Mouse (Mus musculus) heart, adult 8-10 months (tissue): ENCODE data around the gene Adam10. TPM values are rescaled to one million over a fixed set of nuclear protein-coding genes. Genes with fewer than 3 reads are reported as not detected.

Experiments
- DNase-seq: peaks from one replicate; pipeline ENCODE4 v3.0.0; 2022; ENCODE audit warnings: low spot score
- total RNA-seq, 4 experiments: library from RNA; stranded (reverse); gene quantifications; 2 replicates each; pipeline ENCODE4 v1.2.4; 2022

Adam10 gene
- total RNA-seq, 4 experiments from 2014 or later, result 33.3 to 40.0 (median 36.2) TPM

- no peak for DNase-seq
Measured at GRCm38 (mm10) chr9:70673656-70674055, 5.1 kb upstream of the Adam10 start.

- no peak for DNase-seq
Measured at GRCm38 (mm10) chr9:70675117-70675516, 3.7 kb upstream of the Adam10 start.

GRCm38 (mm10) chr9:70675961-70676360 is 2.8 kb upstream of the Adam10 start:
- DNase-seq, result no peak

- no peak for DNase-seq
Measured at GRCm38 (mm10) chr9:70679132-70680091, 615 bp downstream of the Adam10 start.

GRCm38 (mm10) chr9:70682202-70682601 is 3.4 kb downstream of the Adam10 start:
- DNase-seq, result no peak

GRCm38 (mm10) chr9:70688301-70688968 is 9.6 kb downstream of the Adam10 start:
- DNase-seq, result peak; percentile 17

GRCm38 (mm10) chr9:70689926-70690325 is 11.1 kb downstream of the Adam10 start:
- DNase-seq, result no peak

GRCm38 (mm10) chr9:70690579-70690978 is 11.8 kb downstream of the Adam10 start:
- no peak for DNase-seq

- no peak for DNase-seq
Measured at GRCm38 (mm10) chr9:70691772-70692693, 13.2 kb downstream of the Adam10 start.

- no peak for DNase-seq
Measured at GRCm38 (mm10) chr9:70695723-70696122, 16.9 kb downstream of the Adam10 start.

GRCm38 (mm10) chr9:70698090-70698489 is 19.3 kb downstream of the Adam10 start:
- DNase-seq, result no peak

- no peak for DNase-seq
Measured at GRCm38 (mm10) chr9:70703597-70704203, 24.9 kb downstream of the Adam10 start.

GRCm38 (mm10) chr9:70706444-70706843 is 27.6 kb downstream of the Adam10 start:
- no peak for DNase-seq

- no peak for DNase-seq
Measured at GRCm38 (mm10) chr9:70729544-70729943, 50.7 kb downstream of the Adam10 start.

- DNase-seq, result no peak
Measured at GRCm38 (mm10) chr9:70731079-70731478, 52.3 kb downstream of the Adam10 start.

- DNase-seq, result no peak
Measured at GRCm38 (mm10) chr9:70733208-70733607, 54.4 kb downstream of the Adam10 start.

GRCm38 (mm10) chr9:70739998-70740397 is 61.2 kb downstream of the Adam10 start:
- no peak for DNase-seq

- no peak for DNase-seq
Measured at GRCm38 (mm10) chr9:70751504-70752222, 72.9 kb downstream of the Adam10 start.

- DNase-seq, result peak; percentile 24
Measured at GRCm38 (mm10) chr9:70760974-70761373, 82.2 kb downstream of the Adam10 start.

GRCm38 (mm10) chr9:70775517-70775916 is 96.7 kb downstream of the Adam10 start:
- DNase-seq, result no peak

GRCm38 (mm10) chr9:70782191-70782590 is 103.4 kb downstream of the Adam10 start:
- no peak for DNase-seq
